Mouse (Mus musculus): ENCODE results near the gene Olfr495.

The Olfr495 gene

GRCm38 (mm10) chr7:108392867-108393266, at the start of gene Olfr495:
Olfr495 (plus strand) TSS chr7:108393167.
- no peak for DNase-seq

- DNase-seq = no peak
These were observed 46.1 kb upstream of the Olfr495 start, which contains the start of gene Olfr493 for GRCm38 (mm10) chr7:108346879-108347278. Olfr493 (minus strand) TSS chr7:108346979.

DNA sequence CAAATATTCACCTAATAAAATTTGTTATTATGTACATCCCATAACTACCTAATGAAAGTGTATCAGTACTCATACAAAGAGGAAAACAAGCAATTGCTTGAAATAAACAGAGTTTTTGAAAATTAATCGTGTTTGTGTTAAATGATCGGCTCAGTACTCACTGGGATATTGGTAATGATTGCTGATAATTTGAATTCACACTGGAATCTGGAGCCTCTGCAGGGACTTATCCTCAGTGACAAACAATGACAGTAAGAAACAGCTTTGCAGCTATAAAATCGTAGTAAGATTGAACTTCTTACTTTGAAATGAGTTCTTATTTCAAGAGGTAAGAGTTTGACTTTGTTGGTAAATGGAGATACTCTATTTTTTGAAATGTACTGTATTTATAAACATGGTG, 27.9 kb upstream of the Olfr495 start, which contains the start of gene Olfr494:
Gene Olfr494 (plus strand): TSS at position 301 of the 400 bp plus-strand sequence.
- DNase-seq = no peak

DNA sequence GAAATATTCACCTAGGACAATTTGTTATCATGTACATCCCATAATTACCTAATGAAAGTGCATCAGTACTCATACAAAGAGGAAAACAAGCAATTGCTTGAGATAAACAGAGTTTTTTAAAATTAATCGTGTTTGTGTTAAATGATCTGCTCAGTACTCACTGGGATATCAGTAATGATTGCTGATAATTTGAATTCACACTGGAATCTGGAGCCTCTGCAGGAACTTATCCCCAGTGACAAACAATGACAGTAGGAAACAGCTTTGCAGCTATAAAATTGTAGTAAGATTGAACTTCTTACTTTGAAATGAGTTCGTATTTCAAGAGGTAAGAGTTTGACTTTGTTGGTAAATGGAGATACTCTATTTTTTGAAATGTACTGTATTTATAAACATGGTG, 27.2 kb downstream of the Olfr495 start, which contains the start of gene Olfr497:
Gene Olfr497 (plus strand): TSS at position 301 of the 400 bp plus-strand sequence.
- DNase-seq = no peak
